Mouse (Mus musculus) ZHBTc4 (cell line): Measurements from ENCODE around the gene Pde4a.
"Not testable (repeated sequence)": the region's sequence is repeated elsewhere in the genome, so short reads cannot be mapped to it uniquely, and the experiment has no call there.

Experiments used
- DNase-seq: peaks from one replicate; pipeline ENCODE4 v3.0.0-alpha.2; 2011; ENCODE audit warnings: low read depth, low spot score

The Pde4a gene

DNA sequence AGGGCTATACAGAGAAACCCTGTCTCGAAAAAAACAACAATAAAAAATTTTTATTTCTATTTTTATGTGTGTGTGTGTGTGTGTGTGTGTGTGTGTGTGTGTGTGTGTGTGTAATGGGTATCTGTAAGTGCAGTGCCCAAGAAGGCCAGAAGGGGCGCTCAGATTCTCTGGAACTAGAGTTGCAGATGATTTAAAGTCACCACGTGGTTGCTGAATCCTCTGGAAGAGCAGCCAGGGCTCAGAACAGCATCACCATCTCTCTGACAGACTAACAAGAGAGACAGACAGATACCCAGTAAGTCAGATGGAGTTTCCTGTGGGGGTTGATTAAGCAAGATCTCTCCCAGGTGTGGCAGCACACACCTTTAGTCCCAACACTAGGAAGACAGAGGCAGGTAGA, 54.3 kb downstream of the Pde4a start:
- peak; percentile 88 for DNase-seq

DNA sequence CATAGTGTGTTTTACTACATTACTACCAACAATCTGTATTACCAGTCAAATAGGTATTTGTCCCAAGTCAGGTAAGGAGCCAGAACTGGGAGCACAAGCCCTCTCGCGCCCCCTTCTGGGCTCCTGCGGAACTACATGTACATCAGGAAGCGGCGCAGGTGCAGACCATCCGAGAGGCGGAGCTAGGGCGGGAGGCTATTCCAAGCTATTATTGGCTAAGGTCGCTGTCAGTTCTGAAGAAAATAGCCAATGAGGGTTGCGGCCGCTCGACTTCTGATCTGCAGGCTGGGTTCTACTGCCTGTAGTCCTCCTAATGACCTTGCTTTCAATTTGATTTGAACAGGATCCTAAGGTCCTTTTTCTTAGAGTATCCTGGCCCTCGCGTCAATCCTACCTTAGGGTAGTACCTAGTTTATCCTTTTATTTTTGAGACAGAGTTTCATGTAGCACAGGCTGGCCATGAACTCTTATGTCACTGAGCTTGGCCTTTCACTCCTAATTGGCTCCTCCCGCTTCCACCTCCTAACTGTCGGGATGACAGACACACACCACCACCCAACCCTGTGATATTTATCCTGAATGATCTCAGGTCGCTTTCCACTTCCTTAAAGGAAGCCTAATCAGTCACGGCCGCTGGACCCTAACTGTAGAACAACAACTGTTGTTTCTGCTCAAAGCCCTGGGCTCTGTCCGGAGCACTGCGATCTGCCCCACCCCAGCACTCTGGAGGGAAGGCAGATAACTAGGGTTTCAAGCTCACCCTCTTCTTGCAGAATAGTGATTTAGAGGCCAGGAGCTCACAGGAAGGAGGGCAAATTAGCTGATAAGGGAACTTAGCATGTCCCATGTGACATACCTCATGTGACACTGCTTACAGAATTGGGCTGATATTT, 55.2 kb downstream of the Pde4a start:
- peak; percentile 97 for DNase-seq

DNA sequence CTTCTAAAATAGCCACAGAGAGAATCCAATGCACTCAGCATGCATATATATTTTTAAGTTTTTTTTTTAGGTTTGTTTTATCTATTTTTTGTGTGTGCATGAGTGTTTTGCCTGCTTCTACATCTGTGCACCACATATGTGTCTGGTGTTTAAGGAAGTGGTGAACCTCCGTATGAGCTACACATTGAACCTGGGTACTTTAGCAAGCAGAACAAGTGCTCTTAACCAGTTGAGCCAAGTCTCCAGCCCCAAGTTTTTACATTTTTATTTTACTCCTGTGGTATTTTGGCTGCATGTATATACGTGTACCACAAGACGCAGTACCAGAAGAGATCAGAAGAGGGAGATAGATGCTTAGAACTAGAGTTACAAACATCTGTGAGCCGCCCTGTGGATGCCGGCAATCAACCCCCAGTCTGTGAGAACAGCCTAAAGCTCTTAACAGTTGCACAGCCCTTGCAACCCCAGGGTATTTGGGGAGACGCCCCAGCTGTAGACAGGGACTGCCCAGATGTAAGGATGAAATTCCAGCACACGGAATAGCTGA, 55.9 kb downstream of the Pde4a start:
- peak; percentile 91 for DNase-seq

GRCm38 (mm10) chr9:21223490-21223889, 58.0 kb downstream of the Pde4a start:
- DNase-seq: not testable (repeated sequence)

DNA sequence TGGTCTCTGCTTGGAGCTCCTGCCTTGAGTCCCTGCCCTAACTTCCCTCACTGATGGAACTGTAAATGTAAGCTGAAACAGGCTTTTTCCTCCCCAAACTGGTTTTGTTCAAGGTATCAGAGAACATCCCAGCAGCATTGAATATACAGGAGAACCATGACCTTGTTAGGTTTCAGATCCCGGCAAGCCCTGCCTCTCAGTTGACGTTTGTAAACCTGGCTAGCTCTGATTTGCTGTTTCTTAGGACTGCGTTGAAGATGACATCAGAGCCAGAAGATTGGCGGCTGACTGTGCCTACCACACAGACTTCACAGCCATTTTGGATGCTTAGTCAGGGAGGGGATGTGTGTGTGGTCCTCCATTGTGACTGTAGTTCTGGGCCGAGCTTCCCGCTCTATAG, 58.4 kb downstream of the Pde4a start:
- DNase-seq: peak; percentile 96

GRCm38 (mm10) chr9:21224576-21225414, 59.3 kb downstream of the Pde4a start:
- peak; percentile 59 for DNase-seq

DNA sequence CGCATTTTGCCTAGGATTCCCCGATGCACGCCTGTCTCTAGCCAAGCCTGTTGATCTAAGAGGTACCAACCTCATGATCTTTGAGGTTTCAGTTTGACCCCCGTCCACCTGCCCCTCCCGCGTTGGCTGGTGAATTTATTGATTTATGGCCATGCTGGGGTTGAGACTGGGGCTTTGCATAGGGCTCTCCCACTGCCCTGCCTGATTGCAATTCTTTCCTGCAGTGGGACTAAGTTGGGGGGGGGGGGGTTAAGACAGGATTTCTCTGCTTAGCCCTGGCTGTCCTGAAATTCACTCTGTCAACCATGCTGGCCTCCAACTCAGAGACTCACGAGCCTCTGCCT, 59.9 kb downstream of the Pde4a start:
- no peak for DNase-seq

DNA sequence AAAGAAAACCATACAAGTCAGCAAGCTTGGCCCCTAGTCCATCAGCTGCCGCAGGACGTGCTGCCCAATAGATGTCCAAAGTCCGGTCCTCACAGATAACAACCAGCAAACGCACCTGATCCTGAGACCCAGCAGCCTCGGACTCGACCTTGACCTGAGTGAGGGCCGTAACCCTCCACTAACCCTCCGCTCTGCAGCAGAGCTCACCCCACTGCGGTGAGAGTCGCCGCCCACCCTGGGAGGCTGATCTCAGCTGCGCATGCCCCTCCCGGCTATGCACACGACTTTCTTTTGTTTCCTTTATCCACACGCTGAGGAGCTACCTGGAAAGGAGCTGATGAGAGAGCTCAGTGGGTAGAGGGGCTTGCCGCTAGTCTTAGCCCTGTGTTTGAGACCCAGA, 61.8 kb downstream of the Pde4a start:
- DNase-seq: peak; percentile 84

DNA sequence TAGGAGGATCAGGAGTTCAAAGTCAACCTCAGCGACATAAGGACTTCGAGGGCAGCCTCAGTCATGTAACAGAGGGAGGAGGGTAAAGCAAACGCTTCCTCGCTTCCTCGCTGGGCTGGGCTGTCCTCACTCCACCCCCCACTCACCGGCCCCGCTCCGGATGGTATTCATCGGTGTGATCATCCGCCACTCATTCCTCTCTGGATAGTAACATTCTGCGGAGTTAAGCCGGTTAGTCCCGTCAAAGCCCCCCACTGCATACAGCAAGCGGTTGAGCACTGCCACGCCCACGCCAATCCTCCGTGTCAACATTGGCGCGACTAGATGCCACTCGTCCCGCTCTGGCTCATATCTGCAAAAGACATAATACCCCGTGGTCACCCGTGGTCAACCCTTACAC, 66.0 kb downstream of the Pde4a start:
- DNase-seq: no peak

DNA sequence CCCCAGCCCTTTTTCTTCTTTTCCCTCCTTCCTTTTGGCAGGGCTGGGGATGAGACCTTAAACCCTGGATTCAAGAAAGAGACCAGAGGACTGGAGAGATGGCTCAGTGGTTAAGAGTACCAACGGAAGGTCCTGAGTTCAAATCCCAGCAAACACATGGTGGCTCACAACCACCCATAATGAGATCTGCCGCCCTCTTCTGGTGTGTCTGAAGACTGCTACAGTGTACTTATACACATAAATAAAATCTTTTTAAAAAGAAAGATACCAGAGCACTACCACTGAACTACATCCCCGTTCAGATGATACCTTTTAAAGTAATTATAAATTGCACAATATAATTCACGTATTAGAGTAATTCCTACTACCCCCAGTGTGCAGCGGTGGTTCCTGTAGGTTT, 67.4 kb downstream of the Pde4a start:
- DNase-seq: no peak

- no peak for DNase-seq
Observed at GRCm38 (mm10) chr9:21233366-21233765, 67.9 kb downstream of the Pde4a start.

- DNase-seq: no peak
Observed at GRCm38 (mm10) chr9:21233805-21234204, 68.3 kb downstream of the Pde4a start.

DNA sequence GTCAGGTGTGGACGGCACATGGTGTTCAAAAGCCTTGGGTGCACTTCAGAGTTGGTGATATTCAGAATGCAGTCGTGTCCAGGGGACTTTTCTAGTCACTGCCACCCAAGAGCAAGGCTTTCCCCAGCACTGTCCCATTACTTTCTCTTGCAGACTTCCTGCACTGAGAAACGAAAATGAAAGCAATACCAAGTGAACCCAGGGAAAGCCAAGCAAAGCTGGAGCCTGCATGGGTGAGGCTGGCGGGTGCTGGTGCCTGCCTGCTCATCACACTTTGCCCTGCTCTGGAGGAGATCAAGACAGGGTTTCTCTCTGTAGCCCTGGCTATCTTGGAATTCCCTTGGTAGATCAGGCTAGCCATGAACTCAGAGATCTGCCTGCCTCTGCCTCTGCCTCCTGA, 69.8 kb downstream of the Pde4a start:
- DNase-seq: no peak

- no peak for DNase-seq
Observed at GRCm38 (mm10) chr9:21236991-21237367, 71.5 kb downstream of the Pde4a start.

DNA sequence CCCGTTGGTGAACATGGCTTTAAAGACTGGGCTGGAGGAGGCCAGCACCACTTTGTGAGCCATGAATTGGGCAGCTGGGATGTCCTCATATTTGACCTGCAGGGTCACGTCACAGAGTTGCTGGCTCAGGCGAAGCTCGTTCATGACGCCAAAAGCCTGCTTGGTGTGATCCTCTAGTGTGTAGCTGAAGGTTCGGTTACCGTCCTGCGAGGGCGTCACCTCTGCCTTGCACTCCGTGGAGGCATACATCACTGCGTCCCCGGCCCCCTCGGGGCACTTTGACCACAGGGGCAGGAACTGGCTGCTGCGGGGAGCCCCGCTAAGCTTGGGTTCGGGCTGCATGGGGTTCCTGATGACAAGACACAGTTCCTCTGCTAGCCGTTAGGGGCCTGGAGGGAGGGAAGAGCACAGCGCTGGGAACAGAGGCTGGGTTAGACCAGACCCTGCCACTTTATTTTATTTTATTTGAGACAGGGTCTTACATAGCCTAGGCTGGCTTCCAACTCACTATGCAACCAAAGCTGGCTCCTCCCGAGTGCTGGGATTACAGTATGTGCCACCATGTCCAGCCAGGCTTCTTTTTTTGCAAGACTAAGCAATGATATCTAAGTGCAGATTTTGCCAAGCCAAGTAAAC, 72.0 kb downstream of the Pde4a start:
- peak; percentile 73 for DNase-seq

GRCm38 (mm10) chr9:21238004-21238732, 72.7 kb downstream of the Pde4a start:
- DNase-seq: peak; percentile 39

- peak; percentile 87 for DNase-seq
Observed at GRCm38 (mm10) chr9:21238733-21239464, 73.4 kb downstream of the Pde4a start, which contains the start of gene Keap1. Gene Keap1, minus strand, starts transcription at chr9:21239361.

DNA sequence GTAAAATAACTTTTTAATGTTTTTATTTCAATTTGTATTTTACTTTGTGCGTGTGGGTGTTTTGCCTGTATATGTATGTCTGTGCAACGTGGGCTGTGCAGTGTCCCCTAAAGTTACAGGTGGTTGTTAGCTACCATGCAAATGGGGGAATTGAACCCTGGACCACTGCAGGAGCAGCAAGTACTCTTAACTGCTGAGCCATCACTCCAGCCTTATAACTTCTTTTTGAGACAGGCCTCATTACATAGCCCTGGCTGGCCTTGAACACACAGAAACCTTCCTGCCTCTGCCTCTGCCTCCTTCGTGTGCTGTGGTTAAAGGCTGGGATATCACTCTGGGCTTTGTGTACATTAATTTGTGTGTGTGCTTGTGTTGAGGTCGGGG, 73.9 kb downstream of the Pde4a start:
- DNase-seq: no peak

DNA sequence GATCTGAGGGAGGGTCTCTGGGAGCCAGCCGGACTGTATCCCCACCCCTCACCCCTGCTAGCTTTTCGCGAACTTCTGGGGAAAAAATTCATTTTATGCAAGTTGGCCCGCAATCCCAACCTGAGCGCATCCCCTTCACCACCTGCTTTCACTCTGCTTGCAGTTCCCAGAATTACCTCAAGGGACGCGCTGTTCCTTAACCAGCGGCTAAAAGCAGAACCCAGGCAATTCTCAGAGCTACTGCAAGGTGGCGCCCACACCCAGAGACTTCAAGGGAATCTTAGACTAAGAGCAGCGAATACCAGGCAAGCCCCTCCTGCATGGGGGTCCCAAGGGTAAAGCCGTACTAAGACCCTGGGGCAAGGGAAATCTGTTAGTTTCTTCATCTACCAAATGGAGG, 75.8 kb downstream of the Pde4a start:
- DNase-seq: peak; percentile 95

DNA sequence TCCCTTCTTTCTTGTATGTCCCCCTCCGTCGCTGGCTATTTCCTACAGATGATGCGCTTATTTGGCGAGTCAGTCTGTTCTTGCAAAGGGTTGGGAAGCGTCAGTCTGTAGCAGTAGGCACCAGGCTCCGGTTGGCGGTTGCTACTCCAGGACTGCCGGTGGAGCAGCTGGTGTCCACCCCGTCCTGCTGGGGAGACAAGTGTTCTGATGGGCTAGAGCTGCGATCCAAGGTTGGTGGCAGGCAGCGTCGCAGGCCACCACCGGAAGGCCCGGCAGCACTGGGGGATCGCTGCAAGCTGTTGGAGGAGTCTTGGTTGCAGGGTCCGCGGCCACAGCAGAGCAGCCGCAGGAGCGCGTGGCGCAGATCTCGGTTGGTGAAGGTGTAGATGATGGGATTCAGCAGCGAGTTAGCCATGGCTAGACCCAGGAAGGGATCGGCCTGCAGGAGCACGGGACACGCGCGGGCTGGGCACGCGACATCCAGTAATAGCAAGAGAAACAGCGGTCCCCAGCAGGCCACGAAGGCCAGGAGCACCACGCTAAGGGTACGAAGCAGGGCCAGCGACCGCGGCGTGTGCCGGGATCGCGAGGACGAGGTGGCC, 78.4 kb downstream of the Pde4a start:
- peak; percentile 55 for DNase-seq
